Mouse (Mus musculus) bone marrow macrophage, adult 2 months (primary cell): ENCODE measurements around the gene Tulp4.

Experiments used
- CTCF ChIP-seq: IDR thresholded peaks from 2 replicates; pipeline ENCODE4 v1.5.1; 2012; ENCODE audit warnings: low read depth, mild to moderate bottlenecking, low read length, moderate library complexity
- POLR2A ChIP-seq: IDR thresholded peaks from 2 replicates; pipeline ENCODE4 v1.6.1; 2012; ENCODE audit warnings: mild to moderate bottlenecking, low read depth, low read length, borderline replicate concordance

- TF ChIP-seq POLR2A (no peak), CTCF (no peak)
Observed at GRCm38 (mm10) chr17:6140875-6141274, 34.6 kb downstream of the Tulp4 start.
